Mouse (Mus musculus) CH12.LX (cell line): Measurements from ENCODE around the gene Idh3g.

Experiments used
- CTCF ChIP-seq, 2 experiments: IDR thresholded peaks in 1 of 2; conservative IDR thresholded peaks in 1 of 2; 2 replicates each; pipeline ENCODE4 v1.5.1; 2011 to 2012; ENCODE audit warnings: low read depth in 2 of 2, low read length in 2 of 2, improper control_type of control experiment in 1 of 2, inconsistent platforms in 1 of 2, mild to moderate bottlenecking in 1 of 2, moderate library complexity in 1 of 2
- MEF2A ChIP-seq: IDR thresholded peaks from 2 replicates; pipeline ENCODE4 v1.6.1; 2014; ENCODE audit warnings: low read depth, mild to moderate bottlenecking, inconsistent platforms, low read length, improper control_type of control experiment, borderline replicate concordance
- NELFE ChIP-seq: IDR thresholded peaks from 2 replicates; pipeline ENCODE4 v1.6.1; 2011; ENCODE audit warnings: low read depth, low read length, improper control_type of control experiment
- POLR2A ChIP-seq: IDR thresholded peaks from 2 replicates; pipeline ENCODE4 v1.6.1; 2011; ENCODE audit warnings: low read depth, mild to moderate bottlenecking, improper control_type of control experiment, low read length

GRCm38 (mm10) chrX:73797511-73797910 is 10.8 kb upstream of the Idh3g start:
- TF ChIP-seq NELFE (no peak), CTCF (conservative IDR thresholded peaks at IDR 0.05 in 1 of 2, IDR thresholded peaks at IDR 0.05 in 1 of 2; ENCODE audit: low read depth in 2 of 2, low read length in 2 of 2) (no peak), MEF2A (no peak), POLR2A (no peak)
